In genomic region chr4:74231405-74231804, GRCm38 (mm10) we compare ENCODE assay signal across 9 mouse cellular contexts. TPM values are rescaled to one million over a fixed set of nuclear protein-coding genes. Genes with fewer than 3 reads are reported as not detected.
DNase-seq lines count a peak whose midpoint lies in the region; ATAC-seq and TF ChIP-seq lines count a peak whose summit lies in the region.
"Had no signal": no experiment of that assay in that cellular context is flagged by ENCODE, and none has a peak within 500 bp of the region (broad histone marks: within the 10 kb centered on the region; RNA-seq: fewer than 3 reads in every experiment).

No protein-coding gene starts in this region.

- TF ChIP-seq POLR2A in brain, embryonic 14.5 days (IDR thresholded peaks at IDR 0.05; ENCODE audit: borderline replicate concordance, extremely low read depth, insufficient read depth, insufficient read length, poor library complexity, severe bottlenecking): no peak

- H3K4me3 ChIP-seq in forebrain, embryonic 13.5 days: no peak overlapping the region
- no peak overlapping the region for H3K4me3 ChIP-seq in limb, embryonic 10.5 days
- H3K4me3 ChIP-seq in midbrain, embryonic 13.5 days (replicated peaks): no peak overlapping the region
- H3K4me3 ChIP-seq: embryonic facial prominence, embryonic 13.5 days had no signal

- peak; percentile 67; the same call in 1 of the 2 replicates for TF ChIP-seq CTCF in brain, embryonic 14.5 days (IDR thresholded peaks at IDR 0.05; ENCODE audit: borderline replicate concordance, extremely low read depth, insufficient read depth, insufficient read length)

- DNase-seq in ovary, postnatal 36 days (ENCODE audit: low spot score): peak; percentile 29
- DNase-seq in ovary, postnatal 10 days (ENCODE audit: low spot score): no peak
- peak; percentile 57 for DNase-seq in brain, embryonic 14.5 days (ENCODE audit: low read depth)
- peak; percentile 35 for DNase-seq in kidney, adult 11 months
- peak; percentile 55 for DNase-seq in limb, embryonic 10.5 days (ENCODE audit: low spot score)
- DNase-seq in testis, postnatal 10 days (ENCODE audit: low spot score): peak; percentile 63

- ATAC-seq in forebrain, embryonic 13.5 days: peak; percentile 46; the same call in 1 of the 2 replicates
- peak; percentile 65 for ATAC-seq in midbrain, embryonic 13.5 days

- no peak overlapping the region for H3K27ac ChIP-seq in forebrain, embryonic 13.5 days
- no peak overlapping the region for H3K27ac ChIP-seq in limb, embryonic 10.5 days
- no peak overlapping the region for H3K27ac ChIP-seq in midbrain, embryonic 13.5 days
- H3K27ac ChIP-seq: embryonic facial prominence, embryonic 13.5 days had no signal

- no peaks in the 10 kb centered on the region for H3K9me3 ChIP-seq in forebrain, embryonic 13.5 days (replicated peaks)
- no peaks in the 10 kb centered on the region for H3K9me3 ChIP-seq in limb, embryonic 10.5 days (replicated peaks)
- no peaks in the 10 kb centered on the region for H3K9me3 ChIP-seq in midbrain, embryonic 13.5 days
- H3K9me3 ChIP-seq: embryonic facial prominence, embryonic 13.5 days had no signal

- no peak overlapping the region for H3K4me2 ChIP-seq in forebrain, embryonic 13.5 days
- H3K4me2 ChIP-seq in midbrain, embryonic 13.5 days (replicated peaks): no peak overlapping the region
- H3K4me2 ChIP-seq: embryonic facial prominence, embryonic 13.5 days had no signal

- H3K36me3 ChIP-seq in forebrain, embryonic 13.5 days (ENCODE audit: poor library complexity, severe bottlenecking): no peaks in the 10 kb centered on the region
- H3K36me3 ChIP-seq in limb, embryonic 10.5 days: no peaks in the 10 kb centered on the region
- H3K36me3 ChIP-seq in midbrain, embryonic 13.5 days: no peaks in the 10 kb centered on the region
- H3K36me3 ChIP-seq: embryonic facial prominence, embryonic 13.5 days had no signal

- H3K27me3 ChIP-seq in forebrain, embryonic 13.5 days: no peaks in the 10 kb centered on the region
- no peaks in the 10 kb centered on the region for H3K27me3 ChIP-seq in limb, embryonic 10.5 days (ENCODE audit: low read depth, poor library complexity, severe bottlenecking)
- H3K27me3 ChIP-seq in midbrain, embryonic 13.5 days: no peaks in the 10 kb centered on the region
- H3K27me3 ChIP-seq: embryonic facial prominence, embryonic 13.5 days had no signal

- 69% methylated on average over 5 of the region's 5 CpGs for WGBS in forebrain, embryonic 13.5 days
- WGBS in limb, embryonic 10.5 days: 74% methylated on average over 5 of the region's 5 CpGs
- 69% methylated on average over 5 of the region's 5 CpGs for WGBS in midbrain, embryonic 13.5 days

- no peak overlapping the region for H3K9ac ChIP-seq in forebrain, embryonic 13.5 days
- no peak overlapping the region for H3K9ac ChIP-seq in midbrain, embryonic 13.5 days (replicated peaks)
- H3K9ac ChIP-seq: embryonic facial prominence, embryonic 13.5 days had no signal

- H3K4me1 ChIP-seq in forebrain, embryonic 13.5 days: no peaks in the 10 kb centered on the region
- H3K4me1 ChIP-seq in limb, embryonic 10.5 days: no peaks in the 10 kb centered on the region
- no peaks in the 10 kb centered on the region for H3K4me1 ChIP-seq in midbrain, embryonic 13.5 days (replicated peaks)
- H3K4me1 ChIP-seq: embryonic facial prominence, embryonic 13.5 days had no signal

RNA-seq across cellular contexts. Expression of gene Kdm4c, which starts 10.9 kb away (rescaled TPM):
- 9.6 and 12.3 TPM in 2 replicates for polyA plus RNA-seq in brain, embryonic 14.5 days (2012; rRNA removed)
- 13.9 and 15.1 TPM in 2 replicates for polyA plus RNA-seq in forebrain, embryonic 13.5 days (2015; fragmentation: Nextera tagmentation; extraction: Ambion mirVana)
- 6.1 and 8.8 TPM in 2 replicates for polyA plus RNA-seq in limb, embryonic 10.5 days (2016; fragmentation: Nextera tagmentation; extraction: Ambion mirVana)
- 17.2 and 17.6 TPM in 2 replicates for polyA plus RNA-seq in midbrain, embryonic 13.5 days (2015; fragmentation: Nextera tagmentation; extraction: Ambion mirVana)
